Mouse (Mus musculus): Measurements from ENCODE around the gene Gfra1.
A peak's percentile ranks its signal among the peaks of the same experiment; 100 is the strongest.

Gfra1 gene

DNA sequence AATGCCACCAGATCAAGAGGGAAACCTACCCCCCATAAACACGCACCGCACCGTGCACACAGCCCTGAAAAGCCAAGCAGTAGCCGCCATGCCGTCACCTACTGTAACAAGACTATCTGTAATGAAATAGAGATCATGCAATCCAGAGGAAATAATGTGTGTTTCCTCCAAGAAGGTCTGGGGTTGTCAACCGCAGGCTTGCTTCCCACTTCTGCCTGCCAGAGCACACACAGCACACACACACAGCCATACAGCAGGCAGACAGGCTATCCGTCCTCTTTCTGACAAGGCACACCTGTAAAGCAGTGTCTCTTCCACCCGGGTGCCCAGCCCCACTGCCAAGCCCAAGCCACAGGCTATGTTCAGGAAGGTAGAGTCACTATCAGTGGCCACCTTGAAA lies 66.2 kb downstream of the Gfra1 start:
- DNase-seq = no peak

- DNase-seq = peak; percentile 22 to 39
Observed at GRCm38 (mm10) chr19:58388851-58389447, 66.8 kb downstream of the Gfra1 start.

GRCm38 (mm10) chr19:58383273-58383672 lies 72.4 kb downstream of the Gfra1 start:
- DNase-seq = no peak

DNA sequence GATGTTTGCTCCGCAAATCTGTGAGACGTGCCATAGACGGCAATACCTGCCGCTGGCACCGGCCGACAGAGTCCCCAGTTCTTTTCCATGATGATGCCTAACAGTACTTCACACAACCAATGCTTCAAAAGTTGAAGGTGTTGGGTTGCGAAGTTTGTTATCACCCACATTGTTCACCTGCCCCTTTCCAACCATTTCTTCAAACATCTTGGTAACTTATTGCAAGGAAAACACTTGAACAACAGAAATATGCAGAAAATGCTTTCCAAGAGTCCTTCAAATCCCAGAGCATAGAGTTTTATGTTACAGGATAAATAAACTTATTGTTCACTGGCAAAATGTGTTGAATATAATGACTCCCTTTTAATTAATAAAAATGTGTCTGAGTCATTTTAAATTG lies 73.2 kb downstream of the Gfra1 start:
- DNase-seq = no peak

DNA sequence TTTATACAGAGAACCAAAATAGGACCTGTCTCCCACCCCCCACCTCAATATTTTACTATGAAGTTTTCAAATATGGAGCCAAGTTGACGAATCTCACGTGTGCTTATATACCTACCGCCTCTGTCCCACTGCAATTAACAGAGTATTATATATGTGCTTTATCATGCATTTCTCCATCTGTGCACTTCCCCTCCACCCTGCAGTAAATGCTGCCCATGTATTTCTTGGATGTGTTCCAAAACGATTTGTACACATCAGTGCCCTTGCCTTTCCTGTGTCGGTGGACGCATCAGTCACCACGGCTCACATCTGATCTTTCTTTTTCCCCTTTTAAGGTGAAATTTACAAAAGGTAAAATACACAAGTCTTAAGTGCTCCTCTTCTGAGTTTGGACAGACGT lies 77.7 kb downstream of the Gfra1 start:
- no peak for DNase-seq

GRCm38 (mm10) chr19:58376675-58377102 lies 79.0 kb downstream of the Gfra1 start:
- DNase-seq = no peak

DNA sequence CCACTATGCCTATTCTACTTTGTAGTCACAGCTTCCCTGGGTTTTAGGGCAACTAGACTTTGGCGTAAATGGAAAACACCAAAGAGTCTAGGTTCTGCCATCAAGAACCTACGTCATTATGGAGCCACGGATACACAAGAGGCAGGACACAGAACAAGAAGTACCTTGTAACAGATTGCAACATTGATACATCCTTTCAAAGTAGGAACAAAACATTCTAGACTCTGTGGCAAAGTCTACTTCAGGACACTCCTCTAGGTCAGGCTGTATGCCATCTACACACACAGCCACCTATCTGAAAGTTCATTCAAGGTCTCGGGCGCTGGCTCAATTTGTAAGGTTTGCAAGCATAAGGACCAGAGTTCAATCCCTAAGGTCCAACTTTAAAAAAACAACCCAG lies 81.1 kb downstream of the Gfra1 start:
- DNase-seq = no peak

DNA sequence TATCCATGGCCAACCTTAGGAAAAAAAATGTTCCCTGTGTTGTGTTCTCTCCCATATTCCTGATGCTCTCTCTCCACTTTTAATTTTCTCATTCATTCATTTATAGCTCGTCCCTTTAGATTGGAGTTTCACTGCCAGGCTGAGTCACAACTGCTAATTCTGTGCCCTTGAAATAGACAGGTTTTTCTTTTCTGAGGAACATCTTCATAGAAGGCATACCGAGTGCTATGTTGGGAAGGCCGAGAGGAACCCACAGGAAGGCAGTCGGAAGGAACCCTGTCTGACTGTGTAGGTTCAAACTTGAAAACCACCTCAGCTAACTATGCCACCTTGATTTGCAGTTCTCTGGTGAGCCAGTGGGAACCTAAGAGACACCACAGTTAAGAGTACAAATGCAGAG lies 81.6 kb downstream of the Gfra1 start:
- no peak for DNase-seq

- DNase-seq = no peak
Observed at GRCm38 (mm10) chr19:58368513-58368912, 87.2 kb downstream of the Gfra1 start.

DNA sequence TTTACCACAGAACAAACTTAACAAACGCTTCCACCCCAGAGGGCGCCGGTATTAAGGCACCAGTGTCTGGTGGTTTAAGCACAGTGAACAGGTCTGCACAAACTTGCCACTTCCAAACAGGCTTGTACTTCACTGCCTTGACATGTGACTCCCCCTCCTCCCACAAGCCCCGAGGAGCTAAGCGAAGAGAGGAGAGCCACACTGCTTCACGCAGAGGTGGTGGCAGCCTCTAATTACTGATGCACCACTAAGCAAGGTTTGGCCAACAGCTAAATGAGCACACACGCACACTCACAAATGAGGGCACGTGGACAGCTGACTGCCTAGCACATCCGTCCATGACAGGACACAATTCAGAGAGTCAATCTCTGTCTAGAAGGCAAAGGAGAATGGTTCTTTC lies 91.0 kb downstream of the Gfra1 start:
- peak; percentile 41 to 58 for DNase-seq

- DNase-seq = no peak
Observed at GRCm38 (mm10) chr19:58360982-58361381, 94.7 kb downstream of the Gfra1 start.

- DNase-seq = no peak
Observed at GRCm38 (mm10) chr19:58358063-58358462, 97.6 kb downstream of the Gfra1 start.

DNA sequence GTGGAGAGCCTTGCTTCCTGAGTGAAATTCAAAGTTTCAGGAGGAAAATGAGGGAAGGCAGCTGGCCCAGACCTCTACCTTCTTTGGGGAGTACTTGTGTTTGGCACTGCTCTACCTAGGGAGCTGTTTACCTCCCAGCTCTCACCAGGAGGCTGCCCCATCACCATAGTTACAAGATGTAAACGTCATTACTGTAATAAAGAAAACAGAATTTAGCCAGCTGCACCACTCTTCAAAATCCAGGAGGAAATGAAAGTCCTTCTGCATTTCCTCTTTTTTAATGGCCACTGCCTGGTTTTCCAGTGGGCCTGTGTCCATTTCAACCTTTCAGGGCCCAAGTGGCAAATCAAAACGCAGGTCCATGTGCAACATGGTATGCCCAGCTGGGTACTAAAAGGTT lies 101.8 kb downstream of the Gfra1 start:
- no peak for DNase-seq

- DNase-seq = no peak
Observed at GRCm38 (mm10) chr19:58353260-58353870, 102.3 kb downstream of the Gfra1 start.

DNA sequence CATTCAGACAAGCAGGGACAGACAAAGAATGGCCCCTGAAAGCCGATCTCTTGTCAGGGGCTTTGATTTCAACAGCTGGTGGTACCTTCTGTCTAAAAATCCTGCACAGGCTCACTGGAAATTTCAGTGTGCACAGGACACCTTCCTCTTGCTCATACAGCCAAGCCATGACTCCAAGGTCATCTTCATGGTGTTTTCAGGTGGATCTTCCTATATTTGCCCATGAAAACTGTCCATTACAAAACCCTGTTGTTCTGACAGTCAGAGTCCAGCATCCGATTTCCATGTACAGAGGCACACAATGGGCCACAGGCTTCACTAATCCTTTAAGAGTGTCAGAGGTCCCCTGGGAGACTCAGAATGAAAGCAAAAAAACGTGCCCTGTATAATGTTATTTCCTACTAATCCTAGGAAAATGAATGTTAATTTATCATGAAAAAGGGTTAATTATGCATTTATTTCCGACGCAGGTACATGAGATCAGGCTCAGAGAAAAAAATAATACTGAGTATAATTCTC lies 105.8 kb downstream of the Gfra1 start:
- DNase-seq = no peak

- no peak for DNase-seq
Observed at GRCm38 (mm10) chr19:58345137-58345536, 110.6 kb downstream of the Gfra1 start.

- DNase-seq = no peak
Observed at GRCm38 (mm10) chr19:58341351-58341750, 114.4 kb downstream of the Gfra1 start.

DNA sequence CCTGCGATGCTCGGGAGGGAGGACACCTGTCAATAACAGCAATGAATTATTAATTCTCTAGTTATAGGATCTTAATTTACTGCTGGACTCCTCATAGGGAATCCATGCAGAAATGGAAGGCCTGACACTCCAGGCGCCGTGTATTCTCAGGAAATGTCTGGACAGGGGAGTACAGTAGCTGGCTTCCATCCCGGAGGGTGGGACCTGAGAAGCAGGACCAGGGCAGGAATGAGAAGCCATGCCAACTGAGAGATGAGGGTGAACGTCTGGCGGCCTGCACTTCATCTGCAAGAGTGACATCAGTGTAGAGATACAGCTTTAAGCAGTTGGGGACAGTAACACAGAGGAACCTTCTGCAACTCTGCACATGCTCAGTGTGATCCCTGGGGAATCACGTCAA lies 115.5 kb downstream of the Gfra1 start:
- no peak for DNase-seq

DNA sequence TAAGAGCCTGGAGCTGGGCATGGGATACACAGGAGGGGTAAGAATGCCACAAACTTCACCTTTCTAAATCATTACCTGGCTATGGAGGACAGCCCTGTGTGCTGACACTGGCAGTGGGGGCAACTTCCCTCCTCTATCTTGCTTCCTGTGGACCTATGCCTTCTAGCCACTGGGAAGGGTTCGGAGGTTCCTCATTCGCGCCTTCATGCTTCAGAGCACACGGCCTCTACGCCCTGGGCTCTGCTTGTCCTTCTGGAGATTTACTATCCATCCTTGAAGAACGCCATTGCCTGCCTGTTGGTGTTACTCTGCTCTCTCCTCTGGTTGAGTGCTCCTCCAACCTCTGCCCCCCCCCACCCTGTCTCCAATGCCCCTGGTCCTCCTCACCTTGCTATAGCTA lies 118.9 kb downstream of the Gfra1 start:
- DNase-seq = peak in 1 of 2 experiments; percentile 19

- no peak for DNase-seq
Observed at GRCm38 (mm10) chr19:58335585-58336530, 119.9 kb downstream of the Gfra1 start.

- DNase-seq = no peak
Observed at GRCm38 (mm10) chr19:58329305-58329704, 126.4 kb downstream of the Gfra1 start.

DNA sequence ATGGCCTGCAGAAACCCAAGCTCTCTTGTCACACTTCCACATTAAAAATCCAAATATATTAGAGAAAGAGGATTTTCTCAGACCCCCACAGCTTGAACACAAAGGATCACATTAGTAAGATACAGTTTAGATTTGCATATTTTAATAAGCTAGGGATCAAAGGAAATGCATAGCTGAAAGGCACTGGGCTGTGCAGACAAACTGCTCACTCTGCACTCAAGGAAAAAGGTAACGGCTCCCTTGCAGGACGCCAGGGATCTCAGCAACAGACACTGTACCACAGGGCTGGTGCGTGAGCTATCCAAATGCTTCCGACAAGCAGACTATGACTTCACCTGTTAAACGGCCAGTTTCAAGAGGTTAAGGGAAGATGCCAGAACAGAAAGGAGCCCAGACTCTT lies 127.7 kb downstream of the Gfra1 start:
- DNase-seq = no peak

GRCm38 (mm10) chr19:58316474-58316873 lies 139.2 kb downstream of the Gfra1 start:
- peak; percentile 42 to 45 for DNase-seq

DNA sequence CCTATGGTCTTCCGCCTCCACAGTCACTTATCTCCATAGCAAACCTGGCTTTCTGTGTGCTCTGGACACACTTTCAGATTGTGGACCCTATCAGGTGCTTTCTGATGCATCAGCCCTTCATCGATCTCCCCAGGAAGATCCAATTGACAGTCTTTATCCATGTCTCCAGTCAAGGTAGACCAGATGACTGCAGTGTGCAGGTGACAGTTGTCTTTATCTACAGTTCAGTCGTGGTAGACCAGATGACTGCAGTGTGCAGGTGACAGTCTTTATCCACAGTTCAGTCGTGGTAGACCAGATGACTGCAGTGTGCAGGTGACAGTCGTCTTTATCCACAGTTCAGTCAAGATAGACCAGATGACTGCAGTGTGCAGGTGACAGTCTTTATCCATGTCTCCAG lies 140.0 kb downstream of the Gfra1 start:
- DNase-seq = no peak
